Mouse (Mus musculus): ENCODE measurements around the gene Psmb10. TPM values are rescaled to one million over a fixed set of nuclear protein-coding genes. Genes with fewer than 3 reads are reported as not detected.

Gene Psmb10
- total RNA-seq, 4 experiments from 2014 or later = 66.8 to 110 (median 68.4) TPM

GRCm38 (mm10) chr8:105937496-105938305 is 543 bp downstream of the Psmb10 start:
- DNase-seq = peak; percentile 55

GRCm38 (mm10) chr8:105936866-105937475 is 1.3 kb downstream of the Psmb10 start:
- peak; percentile 93 for DNase-seq

GRCm38 (mm10) chr8:105935863-105936603 is 2.2 kb downstream of the Psmb10 start:
- DNase-seq = no peak

- DNase-seq = no peak
Measured at GRCm38 (mm10) chr8:105935105-105935504, 3.1 kb downstream of the Psmb10 start.

GRCm38 (mm10) chr8:105933762-105934161 is 4.5 kb downstream of the Psmb10 start, which contains the start of gene Ctrl:
Ctrl (minus strand) TSS chr8:105933862.
- DNase-seq = no peak

GRCm38 (mm10) chr8:105932525-105932924 is 5.7 kb downstream of the Psmb10 start:
- DNase-seq = no peak

- DNase-seq = no peak
Measured at GRCm38 (mm10) chr8:105931271-105931670, 7.0 kb downstream of the Psmb10 start.

- DNase-seq = peak; percentile 70
Measured at GRCm38 (mm10) chr8:105930602-105931001, 7.6 kb downstream of the Psmb10 start.

- no peak for DNase-seq
Measured at GRCm38 (mm10) chr8:105925123-105925522, 13.1 kb downstream of the Psmb10 start.

- DNase-seq = no peak
Measured at GRCm38 (mm10) chr8:105919390-105919789, 18.9 kb downstream of the Psmb10 start.

GRCm38 (mm10) chr8:105900941-105901616 is 37.2 kb downstream of the Psmb10 start:
- DNase-seq = no peak

GRCm38 (mm10) chr8:105900180-105900940 is 37.9 kb downstream of the Psmb10 start, which contains the start of gene Pskh1:
Pskh1 (plus strand) TSS chr8:105900441.
- peak; percentile 84 for DNase-seq

GRCm38 (mm10) chr8:105897801-105898480 is 40.3 kb downstream of the Psmb10 start:
- DNase-seq = no peak

- peak; percentile 65 for DNase-seq
Measured at GRCm38 (mm10) chr8:105893339-105893738, 44.9 kb downstream of the Psmb10 start, which contains the start of gene Nrn1l. Nrn1l (plus strand) TSS chr8:105893567.

GRCm38 (mm10) chr8:105892432-105892831 is 45.8 kb downstream of the Psmb10 start:
- DNase-seq = no peak

GRCm38 (mm10) chr8:105890870-105891269 is 47.4 kb downstream of the Psmb10 start:
- no peak for DNase-seq

GRCm38 (mm10) chr8:105889756-105890465 is 48.3 kb downstream of the Psmb10 start:
- DNase-seq = no peak
